In genomic region chr4:148771409-148771929, GRCm38 (mm10) we compare ENCODE assay signal across 11 mouse cellular contexts. TPM values are rescaled to one million over a fixed set of nuclear protein-coding genes. Genes with fewer than 3 reads are reported as not detected.
DNase-seq lines count a peak whose midpoint lies in the region; ATAC-seq and TF ChIP-seq lines count a peak whose summit lies in the region.
"Had no signal": no experiment of that assay in that cellular context is flagged by ENCODE, and none has a peak within 500 bp of the region (broad histone marks: within the 10 kb centered on the region; RNA-seq: fewer than 3 reads in every experiment).

No protein-coding gene starts in this region.

- 2% methylated on average over 14 of the region's 14 CpGs for WGBS in kidney, postnatal 0 days
- WGBS in forebrain, embryonic 10.5 days, result 3% methylated on average over 14 of the region's 14 CpGs
- WGBS in hindbrain, postnatal 0 days, result 1% methylated on average over 14 of the region's 14 CpGs
- 0% methylated on average over 14 of the region's 14 CpGs for WGBS in neural tube, embryonic 14.5 days
- 5% methylated on average over 14 of the region's 14 CpGs for WGBS in cerebellum, adult 2 months

- ATAC-seq in kidney, postnatal 0 days (replicated peaks; ENCODE audit: low FRiP score, low read depth), result no peak
- ATAC-seq in hindbrain, postnatal 0 days, result no peak
- peak; percentile 29; the same call in 1 of the 2 replicates for ATAC-seq in neural tube, embryonic 14.5 days (ENCODE audit: low read depth)

- H3K4me3 ChIP-seq in kidney, postnatal 0 days (replicated peaks; ENCODE audit: low read depth, low read length), result no peak overlapping the region
- H3K4me3 ChIP-seq in forebrain, embryonic 10.5 days, result peak overlapping the region; percentile 36
- H3K4me3 ChIP-seq in hindbrain, postnatal 0 days (ENCODE audit: low read length), result peak overlapping the region; percentile 11; the same call in 1 of the 2 replicates
- H3K4me3 ChIP-seq in neural tube, embryonic 14.5 days (ENCODE audit: low read depth, low read length), result no peak overlapping the region
- H3K4me3 ChIP-seq in cerebellum, adult 2 months (replicated peaks; ENCODE audit: insufficient read depth, low read depth, low read length), result no peak overlapping the region
- H3K4me3 ChIP-seq: liver, embryonic 15.5 days; myocyte had no signal

- DNase-seq in kidney, postnatal 0 days (ENCODE audit: low spot score), result peak; percentile 50
- DNase-seq in kidney, postnatal 4 days, result no peak
- DNase-seq in forebrain, embryonic 10.5 days (ENCODE audit: extremely low spot score, low spot score), result peak; percentile 31
- DNase-seq in hindbrain, postnatal 0 days (ENCODE audit: low spot score), result no peak
- DNase-seq in gastrocnemius, postnatal 14 days, result no peak
- no peak for DNase-seq in gastrocnemius, postnatal 25 days
- DNase-seq in cerebellum, adult 2 months, result no peak
- DNase-seq: adrenal gland, postnatal 14 days had no signal

- peaks cover 10% of the 10 kb centered on the region for H3K27me3 ChIP-seq in kidney, postnatal 0 days (ENCODE audit: insufficient read depth, low read length)
- H3K27me3 ChIP-seq in forebrain, embryonic 10.5 days (ENCODE audit: poor library complexity, severe bottlenecking), result peaks cover 86% of the 10 kb centered on the region
- H3K27me3 ChIP-seq in hindbrain, postnatal 0 days (ENCODE audit: insufficient read depth, low read length), result peaks cover 15% of the 10 kb centered on the region; the same call in 1 of the 2 replicates
- H3K27me3 ChIP-seq in neural tube, embryonic 14.5 days (ENCODE audit: control insufficient read depth, insufficient read depth, low read length), result peaks cover 3% of the 10 kb centered on the region; the same call in 1 of the 2 replicates
- no peaks in the 10 kb centered on the region; the same call in 1 of the 2 replicates for H3K27me3 ChIP-seq in cerebellum, adult 2 months (ENCODE audit: control insufficient read depth, insufficient read depth, low read length)

- TF ChIP-seq POLR2A in cerebellum, adult 2 months (IDR thresholded peaks at IDR 0.05; ENCODE audit: borderline replicate concordance, insufficient read depth, low read length), result no peak

- no peak overlapping the region for H3K27ac ChIP-seq in kidney, postnatal 0 days
- H3K27ac ChIP-seq in forebrain, embryonic 10.5 days, result peak overlapping the region; percentile 72
- H3K27ac ChIP-seq in hindbrain, postnatal 0 days, result no peak overlapping the region
- no peak overlapping the region for H3K27ac ChIP-seq in neural tube, embryonic 14.5 days (ENCODE audit: low read depth, low read length)
- H3K27ac ChIP-seq in cerebellum, adult 2 months (ENCODE audit: insufficient read depth, low read length), result no peak overlapping the region
- H3K27ac ChIP-seq: liver, embryonic 15.5 days had no signal

- no peaks in the 10 kb centered on the region for H3K36me3 ChIP-seq in kidney, postnatal 0 days (ENCODE audit: insufficient read depth, low read length)
- H3K36me3 ChIP-seq in forebrain, embryonic 10.5 days (replicated peaks), result no peaks in the 10 kb centered on the region
- H3K36me3 ChIP-seq in hindbrain, postnatal 0 days (ENCODE audit: insufficient read depth, low read length), result no peaks in the 10 kb centered on the region
- H3K36me3 ChIP-seq in neural tube, embryonic 14.5 days (ENCODE audit: control insufficient read depth, insufficient read depth, low read length), result no peaks in the 10 kb centered on the region
- H3K36me3 ChIP-seq: liver, embryonic 15.5 days had no signal

- no peak overlapping the region for H3K9ac ChIP-seq in kidney, postnatal 0 days (ENCODE audit: low read depth, low read length)
- no peak overlapping the region for H3K9ac ChIP-seq in hindbrain, postnatal 0 days (replicated peaks; ENCODE audit: low read length)
- H3K9ac ChIP-seq in neural tube, embryonic 14.5 days (replicated peaks; ENCODE audit: low read depth, low read length), result no peak overlapping the region
- H3K9ac ChIP-seq: liver, embryonic 15.5 days had no signal

- peak; percentile 46 for TF ChIP-seq CTCF in kidney, postnatal 0 days (IDR thresholded peaks at IDR 0.05; ENCODE audit: low read depth)
- TF ChIP-seq CTCF in hindbrain, postnatal 0 days (IDR thresholded peaks at IDR 0.05; ENCODE audit: low read depth), result peak; percentile 51
- no peak for TF ChIP-seq CTCF in cerebellum, adult 2 months (IDR thresholded peaks at IDR 0.05; ENCODE audit: borderline replicate concordance, insufficient read depth, low read depth, low read length)

- 0 out of 2 replicates have a peak, but pooled peaks cover 12% of the 10 kb centered on the region for H3K4me1 ChIP-seq in kidney, postnatal 0 days (replicated peaks; ENCODE audit: insufficient read depth, low read length)
- H3K4me1 ChIP-seq in forebrain, embryonic 10.5 days, result peaks cover 58% of the 10 kb centered on the region
- peaks cover 11% of the 10 kb centered on the region; the same call in 1 of the 2 replicates for H3K4me1 ChIP-seq in hindbrain, postnatal 0 days (ENCODE audit: insufficient read depth, low read length)
- peaks cover 30% of the 10 kb centered on the region for H3K4me1 ChIP-seq in neural tube, embryonic 14.5 days (ENCODE audit: control insufficient read depth, insufficient read depth, low read length)
- H3K4me1 ChIP-seq in cerebellum, adult 2 months (ENCODE audit: control insufficient read depth, insufficient read depth, low read length), result peaks cover 3% of the 10 kb centered on the region
- H3K4me1 ChIP-seq: liver, embryonic 15.5 days had no signal

- H3K9me3 ChIP-seq in kidney, postnatal 0 days (replicated peaks; ENCODE audit: low read length), result no peaks in the 10 kb centered on the region
- 0 out of 2 replicates have a peak, but pooled peaks cover 3% of the 10 kb centered on the region for H3K9me3 ChIP-seq in forebrain, embryonic 10.5 days
- no peaks in the 10 kb centered on the region for H3K9me3 ChIP-seq in hindbrain, postnatal 0 days (ENCODE audit: low read length)
- H3K9me3 ChIP-seq in neural tube, embryonic 14.5 days (ENCODE audit: control insufficient read depth, low read length), result no peaks in the 10 kb centered on the region
- H3K9me3 ChIP-seq: liver, embryonic 15.5 days had no signal

- intact Hi-C loops in gastrocnemius, postnatal 14 days (cut with DNase I; ENCODE audit: low total_unique reads), result no loop called here

- H3K4me2 ChIP-seq in kidney, postnatal 0 days (ENCODE audit: low read length), result 0 out of 2 replicates have a peak overlapping the region, but pooled peaks have one; percentile 18
- H3K4me2 ChIP-seq in hindbrain, postnatal 0 days (ENCODE audit: low read depth, low read length), result peak overlapping the region; percentile 44
- peak overlapping the region; percentile 31; the same call in 1 of the 2 replicates for H3K4me2 ChIP-seq in neural tube, embryonic 14.5 days (ENCODE audit: low read depth, low read length)
- H3K4me2 ChIP-seq: liver, embryonic 15.5 days had no signal

RNA-seq across cellular contexts. Expression of gene Casz1, which starts 32.8 kb away (rescaled TPM):
- polyA plus RNA-seq in kidney, postnatal 0 days (2015; fragmentation: Nextera tagmentation; extraction: Ambion mirVana), result 6.2 and 6.7 TPM in 2 replicates
- polyA plus RNA-seq in forebrain, embryonic 10.5 days (2016; fragmentation: Nextera tagmentation; extraction: Ambion mirVana), result 4.4 and 4.7 TPM in 2 replicates
- total RNA-seq in hindbrain, postnatal 0 days (2014; rRNA removed), result 6.3 and 7.2 TPM in 2 replicates
- polyA plus RNA-seq in hindbrain, postnatal 0 days (2015; fragmentation: Nextera tagmentation; extraction: Ambion mirVana), result 2.3 and 3.2 TPM in 2 replicates
- 13.6 and 16.1 TPM in 2 replicates for polyA plus RNA-seq in neural tube, embryonic 14.5 days (2014; fragmentation: Nextera tagmentation; extraction: Ambion mirVana)
- 10 to 100 TPM; 31.2 to 32.9 TPM for total RNA-seq in gastrocnemius, postnatal 14 days (2021)
- total RNA-seq in gastrocnemius, postnatal 25 days (2021), result 10 to 100 TPM; 27.8 to 30.2 TPM
- 1.4 and 1.5 TPM in 2 replicates for polyA plus RNA-seq in cerebellum, adult 2 months (2012; rRNA removed)

Comparison
In these comparisons a context has a peak if more than half of its experiments do, and no peak if none do; other contexts are left out.
1. DNase-seq: peak in kidney, postnatal 0 days (single experiment) and forebrain, embryonic 10.5 days (single experiment); none in kidney, postnatal 4 days (0 of 2), hindbrain, postnatal 0 days (single experiment), gastrocnemius, postnatal 14 days (single experiment), gastrocnemius, postnatal 25 days (single experiment) and cerebellum, adult 2 months (0 of 2).
2. H3K4me3 ChIP-seq: peak in forebrain, embryonic 10.5 days (single experiment) and hindbrain, postnatal 0 days (single experiment); none in kidney, postnatal 0 days (single experiment), neural tube, embryonic 14.5 days (single experiment) and cerebellum, adult 2 months (single experiment).
3. Peak in every context shown above with its lines, with median percentiles within 50 percentile points of each other: H3K4me2 ChIP-seq.